Mouse (Mus musculus) testis, adult 2 months (tissue): ENCODE measurements around the gene Rbfox1.

Experiments
- CTCF ChIP-seq: fragments of 200-500 bp; IDR thresholded peaks from 2 replicates; pipeline ENCODE4 v1.5.1; 2012; ENCODE audit warnings: low read depth, mild to moderate bottlenecking, inconsistent platforms, low read length, moderate library complexity; ENCODE audit not compliant: control insufficient read depth, insufficient read depth, insufficient replicate concordance
- POLR2A ChIP-seq: fragments of 200-500 bp; IDR thresholded peaks from 2 replicates; pipeline ENCODE4 v1.6.1; 2012; ENCODE audit warnings: low read depth, mild to moderate bottlenecking, inconsistent platforms, low read length, moderate library complexity; ENCODE audit not compliant: control insufficient read depth

DNA sequence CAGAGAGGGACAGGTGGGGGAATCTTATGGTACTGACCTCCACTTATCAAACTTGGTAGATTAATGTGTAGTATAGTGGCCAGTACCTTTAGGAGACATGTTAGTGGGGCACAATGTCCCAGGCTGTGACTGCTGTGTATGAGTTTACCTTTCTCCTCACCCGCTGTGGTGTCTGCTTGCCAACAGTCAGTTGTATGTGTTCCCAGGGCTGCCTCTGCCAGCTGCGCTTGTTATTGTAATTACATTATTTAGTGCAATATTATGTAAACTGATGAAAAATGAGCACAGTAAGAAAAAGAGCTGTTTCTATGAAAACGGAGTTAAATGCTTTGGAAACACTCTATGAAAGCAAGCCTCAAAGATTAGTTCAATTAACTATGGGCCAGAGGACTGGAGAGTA, 928.7 kb downstream of the Rbfox1 start:
- TF ChIP-seq CTCF (no peak), POLR2A (no peak)
